Mouse (Mus musculus): ENCODE data around the gene Srrd. TPM values are rescaled to one million over a fixed set of nuclear protein-coding genes. Genes with fewer than 3 reads are reported as not detected.
"Not testable (repeated sequence)": the region's sequence is repeated elsewhere in the genome, so short reads cannot be mapped to it uniquely, and the experiment has no call there.

Gene Srrd
- total RNA-seq, 2 experiments from 2014 or later = 7.1 to 8.3 TPM

DNA sequence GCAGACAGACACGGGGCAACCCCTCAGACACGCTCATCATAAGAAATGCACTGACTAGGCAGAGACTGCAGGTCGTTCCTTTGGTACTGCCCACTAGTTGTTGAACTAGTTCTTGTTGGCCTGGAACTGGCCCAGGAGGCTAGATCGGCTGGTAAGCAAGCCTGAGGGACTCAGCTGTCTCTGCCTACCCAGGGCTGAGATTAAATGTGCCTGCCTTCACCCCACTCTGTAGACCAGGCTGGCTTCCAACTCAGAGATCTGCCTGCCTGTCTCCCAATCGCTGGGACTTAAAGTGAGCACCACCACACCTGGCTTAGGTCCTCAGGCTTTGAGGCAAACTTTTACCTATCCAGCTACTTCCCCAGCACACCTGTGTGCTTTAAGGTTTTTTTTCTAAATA is 22.5 kb downstream of the Srrd start:
- no peak for DNase-seq (ENCODE audit: low spot score in 2 of 2)

DNA sequence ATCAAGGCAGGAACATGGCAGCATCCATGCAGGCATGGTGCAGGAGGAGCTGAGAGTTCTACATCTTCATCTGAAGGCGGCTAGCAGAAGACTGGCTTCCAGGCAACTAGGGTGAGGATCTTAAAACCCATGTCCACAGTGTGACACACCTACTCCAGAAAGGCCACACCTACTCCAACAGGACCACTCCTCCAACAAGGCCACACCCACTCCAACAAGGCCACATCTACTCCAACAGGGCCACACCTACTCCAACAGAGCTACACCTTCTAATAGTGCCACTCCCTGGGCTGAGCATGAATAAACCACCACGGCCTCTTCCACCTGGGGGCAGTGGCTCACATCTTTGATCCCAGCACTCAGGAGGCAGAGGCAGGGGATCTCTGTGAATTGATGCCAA is 23.5 kb downstream of the Srrd start:
- not testable (repeated sequence) for DNase-seq (ENCODE audit: low spot score in 2 of 2)

DNA sequence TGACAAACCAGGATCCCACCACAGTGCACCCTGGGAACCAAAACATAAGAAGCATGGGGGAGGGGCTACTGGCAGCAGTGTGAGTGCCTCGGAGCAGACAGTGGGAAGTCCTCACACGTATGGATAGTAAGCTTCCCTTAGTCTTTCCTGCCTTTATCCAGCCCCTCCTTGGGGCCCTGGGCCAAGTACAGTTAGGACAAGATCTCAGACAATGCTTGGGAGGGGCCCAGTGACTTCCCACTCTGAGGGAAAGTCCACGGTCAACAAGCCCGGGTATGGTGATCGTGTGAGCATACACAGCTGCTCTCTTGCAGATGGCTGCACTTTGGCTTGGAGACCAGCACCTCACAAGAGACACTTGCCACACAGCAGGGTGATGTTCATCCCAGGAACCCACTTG is 25.5 kb downstream of the Srrd start:
- no peak for DNase-seq (ENCODE audit: low spot score in 2 of 2)

DNA sequence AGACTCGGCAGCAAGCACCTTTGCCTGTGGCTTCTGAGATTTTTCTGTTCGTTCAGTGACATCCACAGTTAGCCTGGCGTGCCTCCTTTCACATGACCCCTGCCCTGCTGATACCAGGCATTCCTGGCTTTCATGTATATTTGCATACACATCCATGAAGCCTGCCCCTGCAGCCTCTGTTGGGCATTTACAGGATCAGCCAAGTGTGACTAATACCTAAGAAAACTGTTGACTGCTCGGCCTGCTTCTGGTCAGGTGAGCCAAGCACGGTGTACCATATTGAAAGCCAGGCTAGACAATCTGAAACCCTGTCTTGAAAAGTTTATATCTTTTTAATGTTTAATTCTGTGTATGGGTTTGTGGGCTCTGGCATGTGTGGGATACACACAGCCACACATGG is 26.4 kb downstream of the Srrd start:
- no peak for DNase-seq (ENCODE audit: low spot score in 2 of 2)

DNA sequence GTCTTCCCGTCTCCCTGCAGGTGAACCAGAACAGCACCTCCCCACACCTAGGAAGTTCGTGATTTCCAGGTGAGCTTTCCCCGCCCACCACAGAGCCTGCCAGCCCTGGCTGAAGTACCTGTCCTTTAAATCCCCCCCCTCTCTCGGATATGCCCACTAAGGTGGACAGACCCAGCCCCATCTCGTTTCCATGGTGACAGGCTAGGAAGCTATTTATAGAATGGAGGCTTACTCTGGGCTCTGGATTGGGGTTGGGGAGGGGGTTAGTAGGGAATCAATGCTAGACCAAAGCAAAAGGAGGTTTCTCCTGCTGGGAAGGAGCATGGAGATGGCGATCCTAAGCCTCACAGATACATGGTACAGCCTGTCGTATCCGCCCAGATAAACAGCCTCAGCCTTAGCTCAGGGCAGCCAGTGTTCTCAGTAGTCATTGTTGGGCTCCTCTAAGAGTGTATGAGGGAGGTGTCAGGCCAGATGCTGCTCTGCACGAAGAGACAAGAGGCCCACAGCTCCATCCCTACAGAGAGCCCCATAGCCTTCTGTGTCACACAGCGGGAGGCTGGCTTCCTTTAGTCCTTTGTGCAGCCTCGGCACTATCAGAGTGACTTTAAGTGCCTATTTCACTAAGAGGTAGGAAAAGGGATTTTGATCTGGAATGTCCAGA is 29.5 kb downstream of the Srrd start:
- no peak for DNase-seq (ENCODE audit: low spot score in 2 of 2)

DNA sequence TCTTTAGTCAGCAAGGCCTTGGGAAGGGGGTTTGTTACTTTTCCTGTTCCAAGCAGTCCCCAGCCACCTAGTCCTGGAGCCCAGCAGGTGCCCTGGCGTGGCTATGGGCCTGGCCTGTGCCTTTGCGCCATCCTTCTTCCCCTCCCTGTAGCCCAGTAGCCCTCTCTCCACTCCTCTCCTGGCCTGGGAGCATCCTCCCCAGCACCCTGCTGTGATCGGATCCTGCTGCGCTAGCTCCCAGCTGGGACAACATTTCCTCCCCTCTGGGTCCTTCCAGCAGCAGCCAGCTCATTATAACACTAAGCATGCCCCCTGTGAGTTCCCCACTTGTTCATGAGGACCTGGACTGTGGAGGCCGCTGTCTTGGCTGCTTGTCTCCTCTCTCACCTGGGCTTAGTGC is 37.0 kb downstream of the Srrd start:
- no peak for DNase-seq (ENCODE audit: low spot score in 2 of 2)

DNA sequence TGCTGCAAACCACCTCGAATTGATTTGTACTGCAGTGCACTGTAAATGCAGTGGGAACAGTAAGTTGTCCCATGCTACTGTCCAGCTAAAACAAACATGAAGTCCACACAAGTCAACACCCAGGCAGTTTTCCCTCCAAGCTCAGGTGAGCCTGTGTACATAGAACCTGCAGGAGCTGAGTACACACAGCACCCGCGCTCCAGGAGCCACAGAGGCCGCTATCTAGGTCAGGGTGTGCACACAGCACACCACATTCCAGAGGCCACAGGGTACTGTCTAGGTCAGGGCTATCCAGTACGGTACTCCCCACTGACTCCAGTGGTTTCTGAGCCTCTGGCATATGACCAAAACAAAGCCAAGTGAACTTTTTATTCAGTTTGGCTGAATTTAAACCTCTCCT is 40.5 kb downstream of the Srrd start:
- no peak for DNase-seq (ENCODE audit: low spot score in 2 of 2)

DNA sequence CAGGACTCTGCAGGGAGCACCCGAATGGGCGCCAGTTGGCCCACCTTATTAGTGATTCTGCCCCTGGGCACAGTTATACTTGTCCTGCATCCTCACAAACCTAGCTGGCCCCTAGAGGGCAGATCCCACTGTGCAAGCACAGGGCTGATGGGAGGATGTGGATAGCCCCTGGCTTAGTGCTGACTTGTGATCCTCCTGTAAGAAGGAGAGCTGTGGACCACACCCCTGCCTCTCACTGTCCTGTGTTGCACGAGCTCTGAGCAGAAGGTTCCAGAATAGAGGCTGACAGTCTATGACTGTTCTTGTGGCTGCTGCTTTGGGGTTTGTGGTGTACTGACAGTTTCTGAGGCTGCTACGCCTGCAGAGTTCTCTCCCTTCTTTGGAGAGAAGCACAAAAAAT is 41.1 kb downstream of the Srrd start:
- DNase-seq (ENCODE audit: low spot score in 2 of 2) = no peak

DNA sequence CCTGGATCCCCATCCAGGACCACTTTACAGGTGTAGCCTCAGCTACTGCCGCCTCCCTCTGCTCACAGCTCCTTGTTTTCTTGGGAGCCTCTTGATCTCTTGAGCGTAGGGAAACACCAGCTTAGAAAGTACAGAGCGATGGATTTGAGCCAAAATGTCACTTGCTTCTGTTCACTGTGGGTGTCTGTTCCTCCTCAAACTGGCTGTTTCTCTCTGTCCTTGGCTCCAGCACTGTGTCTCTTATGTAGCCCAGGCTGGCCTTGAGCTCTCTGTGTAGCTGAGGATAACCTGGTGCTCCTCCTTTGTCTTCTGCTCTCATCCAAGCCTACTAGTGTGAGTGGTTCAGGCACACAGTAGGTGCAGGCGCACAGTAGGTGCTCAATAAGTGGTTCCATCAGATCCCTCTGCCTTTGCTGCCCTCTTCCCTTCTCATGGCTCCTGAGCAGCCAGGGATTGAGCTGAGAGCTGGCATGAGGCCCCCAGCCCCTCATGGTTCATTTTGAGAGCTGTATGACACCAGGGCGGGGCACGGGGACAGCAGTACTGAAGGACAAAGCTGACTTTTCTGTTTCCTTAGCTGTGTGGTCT is 42.0 kb downstream of the Srrd start:
- DNase-seq (ENCODE audit: low spot score in 2 of 2) = no peak

DNA sequence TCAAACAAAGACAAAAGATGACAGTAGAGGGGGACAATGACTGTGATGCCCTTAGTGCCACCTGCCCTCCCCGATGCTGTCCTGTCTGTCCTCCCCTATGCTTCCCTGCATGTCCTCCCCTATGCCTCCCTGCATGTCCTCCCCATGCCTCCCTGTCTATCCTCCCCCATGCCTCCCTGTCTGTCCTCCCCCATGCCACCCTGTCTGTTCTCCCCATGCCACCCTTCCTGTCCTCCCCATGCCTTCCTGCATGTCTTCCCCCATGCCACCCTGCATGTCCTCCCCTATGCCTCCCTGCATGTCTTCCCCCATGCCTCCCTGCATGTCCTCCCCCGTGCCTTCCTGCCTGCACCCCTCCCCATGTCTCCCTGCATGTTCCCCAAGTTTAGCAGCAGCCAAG is 42.7 kb downstream of the Srrd start:
- no peak for DNase-seq (ENCODE audit: low spot score in 2 of 2)

DNA sequence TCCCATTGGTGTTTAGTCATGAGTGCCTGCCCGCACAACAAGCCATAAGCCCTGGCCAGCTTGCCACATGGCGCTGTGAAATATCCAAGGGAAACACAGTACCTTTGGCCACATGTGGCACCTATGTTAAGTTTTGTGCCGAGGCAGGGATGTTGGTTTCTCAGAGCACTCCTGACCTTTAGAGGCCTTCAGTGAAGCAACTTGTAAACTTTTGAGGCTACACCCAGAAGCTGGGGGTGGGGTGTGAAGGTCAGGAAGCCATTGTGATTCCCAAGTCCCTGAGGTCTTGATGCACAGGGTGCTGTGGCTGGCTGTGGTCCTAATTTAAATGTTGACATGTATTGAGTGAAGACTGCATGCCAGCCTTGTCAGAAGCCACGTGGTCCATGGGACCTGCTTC is 43.4 kb downstream of the Srrd start:
- no peak for DNase-seq (ENCODE audit: low spot score in 2 of 2)

DNA sequence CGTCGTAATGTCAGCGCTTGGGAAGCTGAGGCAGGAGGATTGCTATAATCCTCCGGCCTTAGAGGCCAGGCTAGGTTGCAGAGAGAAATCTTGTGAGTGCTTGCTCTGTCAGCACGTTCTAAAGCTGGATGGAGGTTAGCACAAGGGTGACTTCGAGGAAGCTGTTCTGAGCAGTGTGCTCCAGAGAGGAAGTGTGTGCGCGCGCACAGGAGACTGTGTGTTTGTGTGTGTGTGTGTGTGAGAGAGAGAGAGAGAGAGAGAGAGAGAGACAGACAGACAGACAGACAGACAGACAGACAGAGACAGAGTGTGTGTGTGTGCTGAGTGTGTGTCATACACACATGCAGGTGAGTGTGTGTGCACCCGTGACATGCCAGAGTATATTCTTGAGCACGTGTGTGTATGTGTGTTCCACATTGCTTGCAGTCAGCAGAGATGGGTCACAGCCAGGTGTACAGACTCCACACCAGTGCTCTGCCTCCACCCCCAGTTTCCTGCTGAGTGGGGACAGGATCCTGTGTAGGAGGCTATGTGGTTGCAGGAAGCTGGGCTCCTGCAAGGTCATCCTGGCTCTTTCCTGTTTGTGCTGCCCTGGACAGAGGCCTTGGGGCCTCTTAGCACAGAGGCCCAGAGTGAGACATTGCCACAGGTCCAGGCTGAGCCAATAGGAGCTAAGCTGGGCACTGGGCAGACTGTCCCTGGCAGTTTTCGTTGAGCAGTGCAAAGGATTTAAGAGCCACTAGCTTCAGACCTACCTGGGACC is 44.4 kb downstream of the Srrd start:
- no peak for DNase-seq (ENCODE audit: low spot score in 2 of 2)

DNA sequence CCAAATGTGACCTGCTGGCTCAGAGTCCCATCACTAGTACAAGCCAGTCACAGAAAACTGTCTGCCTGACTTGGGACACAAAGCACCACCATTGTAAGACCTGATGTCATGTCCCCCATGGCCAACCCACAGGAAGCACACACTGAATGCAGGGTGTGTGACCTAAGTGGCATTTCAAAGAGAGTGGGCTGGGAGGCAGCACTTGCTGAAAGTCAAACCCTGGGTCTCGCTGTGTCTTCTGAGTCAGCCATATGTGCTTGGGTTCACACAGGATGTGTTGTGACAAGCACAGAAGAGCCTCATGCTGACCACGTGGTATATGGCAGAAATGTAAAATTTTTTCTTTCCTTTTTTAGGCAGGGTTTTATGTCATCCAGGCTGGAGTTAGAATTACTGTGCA is 45.6 kb downstream of the Srrd start:
- no peak for DNase-seq (ENCODE audit: low spot score in 2 of 2)

DNA sequence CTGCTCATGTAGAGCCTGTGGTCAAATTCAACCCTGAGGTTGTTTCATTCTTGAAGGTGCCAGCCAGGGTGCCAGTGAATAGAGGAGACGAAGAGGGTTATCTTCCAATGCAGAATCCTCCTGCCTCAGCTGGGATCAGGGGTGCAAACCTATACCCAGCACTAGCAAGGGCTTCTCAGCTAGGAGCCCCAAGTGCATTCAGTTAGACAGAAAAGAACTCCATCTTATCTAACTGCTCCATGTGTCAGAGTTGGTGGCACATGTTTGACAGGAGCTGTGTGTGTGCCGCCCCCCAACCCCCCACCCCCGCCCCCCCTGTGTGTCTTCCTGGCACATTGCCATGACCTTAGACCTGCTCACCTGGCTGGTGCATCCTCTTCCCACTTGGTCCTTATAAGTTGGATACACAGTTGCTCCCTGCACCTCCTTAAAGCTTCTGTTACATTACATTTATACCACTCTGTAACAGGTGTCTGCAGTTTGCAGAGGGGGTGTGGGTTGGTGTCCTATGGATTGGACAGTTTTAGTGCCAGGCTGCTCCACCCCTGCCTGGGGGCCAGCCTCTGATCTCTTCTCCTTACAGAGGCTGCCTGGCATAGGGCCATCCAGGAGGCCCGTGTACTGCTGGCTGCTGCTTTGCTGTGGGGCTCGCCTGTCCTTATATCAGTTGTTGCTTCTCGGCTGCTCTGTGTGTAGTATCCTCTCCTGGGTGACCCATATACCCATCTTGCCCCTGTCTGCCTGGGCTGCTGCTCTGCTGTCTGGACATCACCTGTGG is 46.2 kb downstream of the Srrd start:
- no peak for DNase-seq (ENCODE audit: low spot score in 2 of 2)

DNA sequence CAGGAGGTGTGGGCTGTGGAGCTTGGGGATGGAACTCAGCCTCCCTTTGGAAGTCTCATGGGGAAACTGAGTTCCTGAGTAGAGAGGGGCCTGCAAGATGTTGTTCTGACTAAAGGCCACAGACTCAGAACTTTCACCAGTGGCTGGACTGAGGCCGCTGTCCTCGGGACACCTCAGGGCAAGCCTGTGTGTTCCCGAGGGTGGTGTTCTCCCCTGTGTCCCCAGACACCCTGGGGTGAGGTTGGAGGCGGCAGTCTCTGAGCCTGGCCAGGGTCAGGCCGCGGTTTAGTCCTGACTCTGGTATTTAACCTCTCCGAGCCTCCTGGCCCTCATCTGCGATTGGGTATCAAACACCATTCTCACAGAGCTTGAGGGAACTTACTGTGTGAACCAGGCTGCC is 47.3 kb downstream of the Srrd start:
- DNase-seq (ENCODE audit: low spot score in 2 of 2) = no peak

DNA sequence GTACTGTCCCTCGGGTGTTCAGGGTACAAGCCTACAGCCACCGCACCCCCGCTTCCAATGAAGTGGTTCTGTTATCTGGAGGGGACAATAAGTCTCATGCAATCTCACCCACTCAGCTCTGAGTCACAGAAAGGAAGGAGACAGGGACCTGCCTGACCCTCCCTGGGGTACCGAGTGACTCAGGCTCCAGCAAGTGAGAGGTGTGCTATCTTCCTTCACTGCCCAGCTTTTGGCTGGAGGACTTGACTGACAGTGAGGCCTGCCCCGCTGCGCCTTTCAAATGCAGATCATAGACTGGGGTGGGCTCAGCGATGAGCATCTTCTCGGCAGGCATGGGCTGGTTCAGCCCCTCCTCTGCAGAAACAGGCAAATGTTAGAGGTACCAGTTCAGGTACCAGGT is 47.7 kb downstream of the Srrd start:
- DNase-seq (ENCODE audit: low spot score in 2 of 2) = no peak

DNA sequence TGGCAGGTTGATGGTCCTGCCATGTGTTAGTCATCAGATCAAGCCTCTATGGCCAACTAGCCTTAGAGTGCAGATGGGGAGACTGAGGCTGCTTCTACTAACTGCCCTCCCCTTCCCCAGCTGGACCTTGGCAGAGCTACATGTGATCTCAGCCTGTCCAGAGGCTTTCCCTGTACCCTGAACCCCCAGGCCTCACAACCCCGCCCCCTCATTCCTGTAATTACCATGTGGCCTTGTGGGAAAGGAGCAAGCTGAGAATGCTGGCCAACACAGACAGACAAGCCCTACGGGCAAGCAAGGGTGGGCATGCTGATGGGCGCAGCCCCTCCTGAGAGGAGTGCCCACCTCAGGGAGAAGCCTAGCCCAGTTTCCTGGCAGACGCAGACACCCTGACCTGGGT is 48.1 kb downstream of the Srrd start:
- DNase-seq (ENCODE audit: low spot score in 2 of 2) = no peak

DNA sequence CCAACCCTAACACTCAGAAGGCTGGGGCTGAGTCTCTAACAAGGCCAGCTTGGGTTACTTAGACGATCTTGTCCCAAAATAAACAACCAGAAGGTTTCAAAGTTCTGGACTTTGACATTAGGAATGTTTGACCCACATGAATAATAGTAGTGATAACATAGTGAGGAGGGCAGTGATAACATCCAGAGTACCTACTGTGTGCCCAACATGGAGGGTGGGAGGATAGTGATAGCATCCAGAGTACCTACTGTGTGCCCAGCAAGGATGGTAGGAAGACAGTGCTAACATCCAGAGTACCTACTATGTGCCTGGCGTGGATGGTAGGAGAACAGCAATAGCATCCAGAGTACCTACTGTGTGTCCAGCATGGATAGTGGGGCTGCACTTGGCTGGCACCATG is 49.0 kb downstream of the Srrd start:
- DNase-seq (ENCODE audit: low spot score in 2 of 2) = no peak

DNA sequence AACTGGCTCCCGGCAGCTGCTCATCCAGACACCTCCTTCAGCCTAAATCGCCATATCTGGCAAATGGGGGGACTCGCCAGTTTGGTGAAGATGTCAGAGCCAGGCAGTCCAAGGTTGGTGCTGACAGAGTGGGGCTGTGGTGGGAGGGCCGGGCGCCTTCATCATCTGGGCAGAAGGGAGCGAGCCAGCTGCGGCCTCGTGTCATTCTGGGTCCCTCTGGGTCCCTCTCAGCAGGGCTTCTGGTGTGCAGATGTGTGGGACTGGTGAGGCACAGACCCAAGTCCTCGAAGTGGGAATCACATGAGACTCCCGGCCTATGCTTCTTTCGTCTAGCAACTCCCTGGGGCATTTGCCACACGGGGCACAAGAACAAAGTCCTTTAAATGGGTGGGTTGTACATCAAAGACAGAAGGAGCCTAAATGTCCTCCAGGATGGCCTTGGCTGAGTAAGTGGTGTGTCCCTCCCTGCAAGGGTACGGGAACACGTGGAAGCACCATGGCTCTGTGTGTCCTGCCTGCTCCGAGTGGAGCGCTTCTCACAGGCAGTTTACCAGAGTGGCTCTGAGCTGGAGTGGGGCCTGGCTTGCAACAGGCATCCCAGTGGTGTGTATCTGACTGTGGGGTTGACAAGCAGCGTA is 50.4 kb downstream of the Srrd start:
- DNase-seq (ENCODE audit: low spot score in 2 of 2) = no peak

DNA sequence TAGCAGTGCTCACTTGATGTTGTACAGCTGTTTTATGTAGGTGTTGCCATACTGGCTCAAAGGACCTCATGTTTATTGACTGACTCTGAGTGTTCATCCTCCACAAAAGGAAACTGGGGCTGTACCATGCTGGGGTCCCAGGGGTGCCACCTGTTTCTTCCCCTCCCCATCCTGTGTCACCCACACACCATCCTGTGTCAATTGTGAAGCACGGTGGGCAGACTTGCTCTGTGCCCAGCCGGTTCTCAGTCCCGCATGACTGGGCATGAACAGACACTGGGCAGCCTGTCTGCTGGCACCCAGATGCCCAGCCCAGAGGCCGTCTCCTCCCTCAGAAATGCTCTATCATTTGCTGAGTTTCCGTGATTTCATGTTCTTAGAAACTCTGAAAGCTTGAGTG is 51.0 kb downstream of the Srrd start:
- no peak for DNase-seq (ENCODE audit: low spot score in 2 of 2)

DNA sequence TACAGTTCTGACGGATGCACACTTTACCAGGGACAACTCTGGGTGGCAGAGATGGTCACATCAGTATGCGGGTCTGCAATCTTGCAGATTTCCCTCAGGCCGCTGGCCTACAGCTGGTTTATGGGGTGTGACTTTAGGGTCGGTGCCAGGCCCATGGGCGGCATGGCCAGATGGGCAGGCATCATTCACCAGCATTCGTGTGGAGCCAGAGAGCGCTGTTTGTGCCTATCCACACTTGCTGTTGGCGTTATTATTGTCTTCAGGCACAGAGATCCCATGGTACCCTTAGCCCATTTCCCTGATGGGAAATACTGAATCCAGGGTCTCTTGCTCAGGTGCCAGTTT is 52.3 kb downstream of the Srrd start:
- DNase-seq (ENCODE audit: low spot score in 2 of 2) = no peak

All from gastrocnemius, postnatal 4 days (tissue).